Mouse (Mus musculus): ENCODE data around the gene Trim9.

The Trim9 gene

DNA sequence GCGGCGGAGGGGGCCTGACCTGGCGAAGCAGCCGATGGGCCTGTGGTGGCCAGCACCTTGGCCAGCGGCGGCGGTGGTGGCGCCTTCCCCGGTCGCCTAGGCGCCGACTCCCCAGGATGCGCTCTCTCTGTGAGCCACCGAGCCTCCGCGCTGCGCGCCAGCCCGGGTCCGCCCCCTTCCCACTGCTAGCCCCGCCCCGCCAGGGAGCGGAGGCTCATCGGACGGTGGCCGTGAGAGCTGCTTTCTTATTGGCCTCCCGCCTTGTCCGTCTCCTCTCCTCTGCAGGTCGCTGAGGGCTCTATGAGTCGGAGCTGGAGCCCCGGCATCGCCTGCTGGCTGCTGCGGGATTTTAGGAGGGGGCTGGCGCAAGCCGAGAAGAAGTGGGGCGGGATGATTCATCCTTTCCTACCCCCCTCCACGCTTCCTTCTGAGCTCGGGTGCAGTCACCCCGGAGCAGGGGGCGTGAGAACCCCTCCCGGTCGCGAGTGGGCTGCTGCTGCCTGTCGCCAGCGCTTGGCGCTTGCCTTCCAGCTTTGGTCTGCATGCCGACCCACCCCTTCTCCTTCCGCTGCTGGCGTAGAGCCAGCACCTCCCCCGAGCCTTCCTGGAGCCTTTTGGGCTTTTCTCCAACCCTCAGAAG lies at the start of gene Trim9:
TSS of gene Trim9 (minus strand) at position 413 of the 640 bp plus-strand sequence.
- DNase-seq (ENCODE audit: low spot score in 2 of 2), result peak; percentile 90 to 92

DNA sequence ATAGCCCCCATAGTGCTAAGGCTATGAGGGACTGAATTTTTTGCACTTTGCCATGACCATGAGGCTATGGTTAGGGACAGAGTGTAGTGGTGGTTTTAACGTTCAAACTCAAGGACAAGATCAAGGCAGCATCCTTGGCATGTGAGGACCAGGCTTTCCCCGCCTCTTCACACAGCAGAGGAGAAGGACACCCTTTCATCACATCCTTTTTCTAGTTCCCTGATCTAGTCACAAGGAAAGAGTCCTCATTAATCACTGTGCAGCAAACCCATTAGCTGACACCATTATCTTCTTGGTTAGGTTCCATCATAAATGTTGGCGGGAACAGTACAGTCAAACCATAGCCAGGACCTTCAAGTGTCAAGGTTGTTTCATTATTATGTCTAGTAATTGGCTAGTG lies 47.6 kb upstream of the Trim9 start:
- no peak for DNase-seq (ENCODE audit: low spot score in 2 of 2)

DNA sequence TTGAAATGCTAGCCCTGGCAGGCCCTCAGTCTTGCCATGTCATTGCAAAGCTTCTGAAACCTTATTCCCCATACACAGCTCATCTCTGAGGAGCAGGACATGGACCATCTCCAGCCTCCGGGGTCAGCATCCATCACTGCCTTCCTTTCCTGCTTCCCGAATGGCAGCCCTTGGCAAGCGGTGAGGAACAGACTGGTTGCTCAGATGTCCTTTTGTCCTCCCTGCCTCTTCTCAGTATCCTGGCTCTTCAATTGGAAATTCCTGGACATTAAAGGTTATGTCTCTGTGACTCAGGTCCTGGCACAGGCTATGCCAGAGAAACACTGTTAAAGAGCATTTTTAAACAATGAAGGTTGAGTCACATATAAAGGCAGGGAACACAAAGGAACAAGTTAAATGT lies 43.8 kb upstream of the Trim9 start:
- no peak for DNase-seq (ENCODE audit: low spot score in 2 of 2)

DNA sequence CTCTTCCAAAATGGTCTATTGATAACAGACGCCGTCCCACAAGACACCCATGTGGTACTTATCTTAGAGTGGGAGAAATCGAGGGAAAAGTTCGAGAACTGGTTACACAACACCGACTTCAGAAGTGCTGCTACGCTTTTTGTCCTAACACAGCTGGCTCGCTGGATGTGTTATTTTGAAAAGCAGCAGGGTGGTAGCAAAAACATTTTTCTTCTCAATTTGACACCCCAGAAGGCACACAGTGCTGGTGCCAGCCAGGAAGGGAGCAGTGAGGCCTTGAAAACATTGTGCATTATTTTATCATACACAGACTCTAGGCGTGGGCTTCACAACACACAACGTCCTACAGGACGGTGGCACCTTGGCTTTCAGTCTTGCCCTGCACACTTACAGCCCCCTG lies 27.6 kb upstream of the Trim9 start:
- no peak for DNase-seq (ENCODE audit: low spot score in 2 of 2)

DNA sequence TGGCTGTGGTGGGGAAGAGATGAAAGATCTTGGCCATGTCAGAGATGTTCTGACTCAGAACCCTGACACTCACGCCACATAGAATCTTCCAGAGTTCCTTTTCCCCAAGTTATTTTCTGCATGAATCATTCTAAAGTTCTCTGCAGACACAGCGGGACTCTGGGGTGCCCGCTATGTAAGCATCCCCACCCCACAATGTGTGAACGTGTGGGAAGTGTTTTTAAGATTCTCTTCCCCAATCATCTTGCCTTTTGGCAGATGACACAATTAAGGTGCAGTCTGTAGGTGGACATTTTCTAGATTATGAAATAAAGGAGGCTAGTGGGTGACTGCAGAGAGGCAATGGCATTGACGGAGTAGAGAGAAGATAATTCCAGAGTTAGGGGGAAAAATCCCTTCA lies 25.5 kb upstream of the Trim9 start:
- DNase-seq (ENCODE audit: low spot score in 2 of 2), result no peak

DNA sequence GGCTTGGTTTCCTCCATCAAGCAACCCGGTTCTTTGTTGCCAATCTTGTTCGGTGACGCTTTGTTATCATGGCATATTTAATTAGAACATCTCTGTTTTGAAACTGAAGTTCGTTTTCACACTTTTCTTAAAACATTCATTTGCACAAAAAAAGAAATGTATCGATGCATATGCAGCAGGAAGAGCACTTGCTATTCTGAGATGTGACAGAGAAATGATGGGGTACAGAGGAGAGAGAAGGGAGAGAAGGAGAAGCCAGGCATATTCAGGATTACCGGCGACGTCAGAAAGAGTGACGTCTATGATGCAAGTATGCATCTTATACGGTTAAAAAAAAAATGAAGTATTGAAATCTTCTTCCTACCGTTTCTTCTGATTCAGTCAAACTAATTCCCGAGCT lies 21.9 kb upstream of the Trim9 start:
- DNase-seq (ENCODE audit: low spot score in 2 of 2), result no peak

DNA sequence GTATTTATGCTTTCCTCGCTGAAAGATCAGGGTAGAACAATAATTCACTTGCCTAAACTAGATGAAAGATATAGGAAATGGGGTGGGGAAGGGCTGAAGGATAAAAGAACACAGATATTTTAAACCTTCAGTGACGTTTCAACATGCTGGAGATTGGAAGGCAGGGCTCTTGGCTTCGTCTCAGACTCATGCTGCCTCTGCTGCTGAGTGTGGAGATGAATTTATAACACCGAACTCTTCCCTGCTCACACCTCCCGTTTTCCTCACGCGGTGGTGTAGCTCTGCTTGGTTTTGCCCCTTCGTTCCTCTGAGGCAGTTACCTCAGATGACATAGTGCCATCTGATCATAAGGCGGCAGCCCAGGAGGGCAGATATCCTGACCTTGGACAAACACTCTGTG lies 21.4 kb upstream of the Trim9 start:
- no peak for DNase-seq (ENCODE audit: low spot score in 2 of 2)

DNA sequence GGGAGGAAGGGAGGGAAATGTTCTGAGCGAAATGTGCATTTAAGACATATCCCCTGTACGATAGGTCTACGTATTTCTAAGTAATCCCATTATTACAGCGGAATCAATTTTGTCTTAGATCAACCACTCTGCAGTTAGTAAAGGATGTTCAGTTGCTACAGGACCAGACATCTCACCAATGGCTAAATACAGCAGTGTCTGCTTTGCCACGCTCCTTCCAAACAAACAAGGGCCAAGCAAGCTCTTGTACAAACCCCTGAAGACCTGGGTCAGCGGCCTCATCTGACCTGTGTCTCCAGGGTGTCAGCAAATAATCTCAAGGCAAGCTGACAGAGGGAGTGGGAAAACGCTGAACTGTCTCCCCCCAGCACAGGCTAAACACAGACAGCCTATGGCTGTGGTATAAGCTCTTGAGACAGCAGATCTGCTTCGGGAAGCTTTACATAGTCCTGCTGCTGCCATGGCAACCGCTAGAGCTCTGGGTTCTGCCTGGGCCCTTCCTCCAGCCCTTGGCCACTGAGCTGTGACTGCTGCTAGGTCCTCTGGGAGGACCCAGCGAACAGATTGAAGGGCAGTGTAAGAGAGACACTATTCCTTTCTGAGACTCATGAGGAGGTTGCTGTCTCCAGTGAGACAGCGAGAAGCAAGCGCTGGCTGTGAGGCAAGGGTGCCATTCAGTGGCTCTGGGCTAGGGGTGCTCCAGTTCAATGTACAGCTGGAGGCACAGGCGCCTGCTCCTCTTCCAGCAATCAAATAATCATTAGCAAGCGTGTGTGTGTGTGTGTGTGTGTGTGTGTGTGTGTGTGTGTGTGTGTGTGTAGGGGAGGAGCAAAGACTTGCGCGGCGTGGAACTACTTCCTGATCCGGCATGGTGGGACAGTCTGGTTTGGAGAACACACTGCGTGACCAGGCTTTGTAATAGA lies 20.2 kb upstream of the Trim9 start:
- peak in 1 of 2 experiments; percentile 25 for DNase-seq (ENCODE audit: low spot score in 2 of 2)

DNA sequence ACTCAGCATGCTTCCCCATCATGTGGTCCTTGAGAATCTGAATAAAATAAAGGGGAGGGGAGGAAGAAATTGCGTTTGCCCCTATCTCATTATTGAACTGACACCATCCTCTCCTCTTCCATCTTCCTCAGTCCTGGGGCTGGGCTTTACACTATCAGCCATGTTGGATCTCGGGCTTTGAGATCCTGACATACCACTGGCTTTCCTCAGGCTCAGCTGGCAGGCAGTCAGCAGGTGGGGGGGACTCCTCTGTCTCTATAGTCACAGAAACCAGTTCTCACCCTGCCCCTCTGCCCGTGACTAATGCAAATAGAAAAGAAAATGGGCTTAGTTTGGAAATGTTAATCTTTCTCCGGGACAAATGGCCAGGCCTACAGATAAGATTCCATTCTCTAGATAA lies 15.6 kb upstream of the Trim9 start:
- DNase-seq (ENCODE audit: low spot score in 2 of 2), result no peak

DNA sequence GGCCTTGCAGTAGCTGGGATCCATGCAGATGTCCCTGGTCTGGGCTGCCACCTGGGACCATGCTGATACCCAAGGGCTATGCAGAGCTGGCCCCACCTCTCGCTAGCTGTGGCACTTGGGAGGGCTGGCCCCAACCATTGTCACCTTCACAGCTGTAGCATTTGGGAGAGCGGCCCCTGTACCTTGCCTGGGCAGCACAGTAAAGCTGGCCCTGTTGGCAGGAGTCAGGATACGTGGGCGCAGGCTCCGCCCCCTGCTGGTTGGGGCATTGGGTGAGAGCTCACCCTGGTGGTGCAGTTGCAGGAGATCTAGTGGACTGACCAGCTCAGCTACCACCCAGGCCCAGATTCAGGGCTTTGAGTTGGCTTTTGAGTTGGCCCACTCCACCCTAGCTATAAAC lies 12.9 kb upstream of the Trim9 start:
- DNase-seq (ENCODE audit: low spot score in 2 of 2), result no peak

DNA sequence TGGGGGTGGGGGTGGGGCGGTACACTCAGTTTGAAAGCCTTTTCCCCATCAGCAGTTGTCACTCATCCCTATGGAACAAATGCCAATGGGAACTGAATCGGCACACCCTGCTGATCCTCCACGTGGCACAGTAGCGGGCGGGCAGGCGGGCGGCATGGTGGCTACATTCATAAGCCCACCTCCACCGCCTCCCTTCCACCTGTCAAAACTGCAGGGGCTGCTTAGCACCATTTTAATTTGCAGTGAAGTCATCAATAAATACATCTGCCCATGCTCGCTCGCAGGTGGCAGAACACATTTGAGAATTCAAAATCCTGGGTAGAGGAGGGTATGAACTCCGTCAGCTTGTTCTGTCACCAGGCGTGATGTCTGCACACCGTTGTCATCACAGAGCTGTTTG lies 12.0 kb upstream of the Trim9 start:
- peak in 1 of 2 experiments; percentile 39 for DNase-seq (ENCODE audit: low spot score in 2 of 2)

DNA sequence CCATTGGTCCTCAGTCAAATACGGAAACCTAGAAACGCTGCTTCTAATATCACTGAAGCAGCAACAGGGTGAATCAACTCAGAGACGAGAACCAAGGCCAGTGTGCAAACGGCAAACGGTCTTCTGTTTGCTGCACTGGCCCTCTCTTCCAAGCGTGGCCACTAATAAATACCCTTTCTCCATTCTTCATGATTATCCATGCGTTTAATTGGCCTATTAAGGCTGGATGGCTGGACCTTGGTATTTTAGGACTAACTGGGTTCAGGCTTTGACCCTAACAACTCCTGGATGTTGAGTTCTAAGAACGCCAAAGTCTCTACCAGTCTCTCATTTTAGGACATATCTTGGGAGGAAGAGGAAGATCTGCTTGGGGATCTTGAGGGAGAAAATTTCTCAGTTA lies 7.5 kb upstream of the Trim9 start:
- no peak for DNase-seq (ENCODE audit: low spot score in 2 of 2)

DNA sequence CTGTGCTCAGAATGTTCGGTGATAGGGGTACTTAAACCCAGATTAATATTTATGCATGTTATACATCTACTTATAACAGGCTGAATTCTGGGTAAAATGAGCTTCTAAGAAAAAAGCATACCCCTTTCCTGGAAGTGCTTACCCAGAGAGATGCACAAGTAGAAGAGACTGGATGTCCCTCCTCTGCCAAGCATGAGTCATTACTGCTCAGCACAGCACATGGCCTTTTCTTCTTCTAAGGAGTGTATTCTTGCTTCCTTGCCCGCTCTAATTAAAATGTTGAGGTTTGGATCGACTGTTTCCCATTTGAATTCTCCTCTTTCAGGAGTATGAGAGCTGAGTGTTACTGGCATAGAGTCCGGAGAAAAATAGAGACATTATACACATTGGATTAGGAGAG lies 3.1 kb upstream of the Trim9 start:
- DNase-seq (ENCODE audit: low spot score in 2 of 2), result no peak

DNA sequence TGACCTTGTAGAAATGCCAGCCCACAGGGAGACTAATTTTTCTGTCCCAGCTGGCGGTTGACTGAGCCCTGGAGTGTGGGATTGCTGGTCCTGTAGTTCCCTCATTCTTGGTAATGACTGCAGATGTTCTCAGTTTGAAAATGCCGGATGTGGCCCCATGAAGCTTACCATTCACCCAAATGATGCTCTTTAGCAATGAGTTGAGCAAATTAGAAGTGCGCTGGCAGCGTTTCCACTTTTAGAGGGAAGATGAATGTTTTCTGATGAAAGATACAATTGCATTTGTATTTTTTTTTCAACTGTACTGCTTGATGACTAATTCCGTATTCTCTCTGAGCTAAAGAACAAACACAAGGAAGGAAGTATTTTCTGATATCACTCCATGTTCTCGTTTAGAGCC lies 2.4 kb upstream of the Trim9 start:
- DNase-seq (ENCODE audit: low spot score in 2 of 2), result no peak

DNA sequence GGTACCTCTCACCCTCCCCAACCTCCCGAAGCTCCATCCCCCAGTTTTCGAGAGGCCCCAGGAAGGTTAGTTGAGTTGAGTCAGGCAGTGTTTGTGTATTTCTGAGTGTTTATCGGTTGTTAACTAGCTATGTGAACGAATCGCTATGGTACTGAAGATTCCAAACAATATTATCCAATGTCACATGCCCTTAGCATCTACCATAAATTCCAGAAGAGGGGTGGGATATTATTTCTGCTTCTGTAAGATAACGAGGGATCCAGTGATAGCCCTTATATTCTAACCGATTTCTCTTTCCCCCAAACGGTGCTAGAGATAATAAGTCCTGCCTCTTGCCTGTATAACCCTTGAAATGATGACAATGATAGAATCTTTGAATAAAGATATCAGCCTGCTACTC lies 612 bp upstream of the Trim9 start:
- no peak for DNase-seq (ENCODE audit: low spot score in 2 of 2)

DNA sequence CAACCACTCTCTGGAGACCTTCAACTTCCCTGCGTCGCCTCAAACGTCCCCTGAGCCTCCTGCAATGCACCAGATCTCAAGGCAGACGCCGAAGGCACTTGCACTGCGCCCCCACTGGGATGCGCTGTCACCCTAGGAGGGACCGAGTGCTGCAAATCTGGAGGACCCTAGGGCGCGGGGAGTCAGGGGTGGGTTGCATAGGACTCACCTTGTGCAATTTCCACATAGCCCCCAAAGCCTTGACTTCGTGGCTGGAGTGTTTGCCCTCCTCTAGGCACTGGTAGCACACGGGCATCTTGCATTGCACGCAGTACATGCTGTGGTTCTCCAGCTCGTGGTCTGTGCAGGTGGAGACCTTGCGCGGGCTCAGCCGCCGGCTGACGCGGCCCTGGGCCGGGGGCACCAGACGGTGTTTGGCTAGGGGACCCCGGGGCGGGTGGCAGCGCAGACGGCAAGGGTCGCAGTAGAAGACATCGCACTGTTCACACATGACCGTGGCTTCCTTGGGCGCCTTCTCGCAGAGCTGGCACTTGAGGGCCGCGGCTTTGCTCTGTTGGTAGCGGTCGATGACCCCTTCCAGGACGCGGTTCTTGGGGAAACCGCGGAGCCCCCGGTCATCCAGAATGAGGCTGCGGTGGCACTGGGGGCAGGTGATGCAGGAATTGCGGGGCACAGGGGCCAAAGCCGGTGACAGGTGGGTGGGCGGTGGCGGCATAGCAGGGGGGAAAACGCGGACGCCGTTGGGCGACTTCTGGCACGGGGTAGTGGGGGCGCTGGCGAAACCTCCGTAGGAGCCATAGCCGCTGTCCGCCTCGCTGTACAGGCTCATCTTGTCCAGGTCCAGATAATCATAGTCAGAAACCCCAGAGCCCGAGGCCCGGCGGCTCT lies 1.0 kb downstream of the Trim9 start:
- DNase-seq (ENCODE audit: low spot score in 2 of 2), result no peak

DNA sequence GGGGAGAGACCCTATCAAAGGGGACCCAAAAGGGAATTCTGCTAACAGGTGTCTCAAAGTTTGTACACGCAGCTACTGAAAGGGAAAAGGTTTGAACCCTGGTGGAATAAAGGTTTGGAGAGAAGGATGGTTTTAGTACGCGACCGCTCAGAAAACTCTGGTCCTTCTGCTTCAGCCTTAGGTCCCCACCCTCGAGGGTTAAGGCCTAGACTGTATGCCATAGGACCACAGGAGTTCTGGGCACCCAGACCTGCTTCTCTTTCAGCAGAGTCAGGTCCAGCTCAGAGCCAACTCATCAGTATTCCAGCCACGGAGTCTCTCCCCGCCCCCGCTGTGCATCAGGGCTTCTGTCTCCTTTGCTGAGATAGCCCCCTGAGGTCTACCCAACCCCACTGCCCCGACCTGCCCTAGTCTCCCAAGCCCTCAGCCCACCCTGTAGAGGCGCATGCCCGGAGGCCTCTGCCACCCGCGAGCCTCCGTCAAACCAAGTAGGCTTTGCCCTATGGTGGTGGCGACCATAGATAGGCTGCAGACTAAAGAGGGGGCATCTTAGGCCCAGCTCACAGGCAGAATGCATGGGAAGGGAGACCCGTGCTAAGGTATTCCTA lies 1.8 kb downstream of the Trim9 start:
- no peak for DNase-seq (ENCODE audit: low spot score in 2 of 2)

DNA sequence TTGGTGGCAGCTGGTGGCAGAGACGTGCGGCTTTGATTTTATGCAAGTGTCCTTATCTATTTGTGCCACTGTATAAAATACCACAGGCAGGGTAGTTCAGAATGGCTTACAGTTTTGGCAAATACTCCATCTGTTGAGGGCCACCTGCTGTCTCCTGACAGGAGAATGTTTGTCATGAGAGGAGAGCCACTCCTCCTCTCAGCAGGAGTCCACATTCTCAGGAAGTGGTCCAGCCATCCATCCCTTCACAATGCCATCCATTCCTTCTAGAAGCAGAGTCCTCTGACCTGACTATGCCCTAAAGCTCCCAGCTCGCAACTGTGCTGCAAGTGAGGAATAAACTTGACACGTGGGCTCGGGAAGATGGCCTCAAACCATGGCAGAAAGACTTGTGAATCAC lies 12.2 kb downstream of the Trim9 start:
- DNase-seq (ENCODE audit: low spot score in 2 of 2), result no peak

DNA sequence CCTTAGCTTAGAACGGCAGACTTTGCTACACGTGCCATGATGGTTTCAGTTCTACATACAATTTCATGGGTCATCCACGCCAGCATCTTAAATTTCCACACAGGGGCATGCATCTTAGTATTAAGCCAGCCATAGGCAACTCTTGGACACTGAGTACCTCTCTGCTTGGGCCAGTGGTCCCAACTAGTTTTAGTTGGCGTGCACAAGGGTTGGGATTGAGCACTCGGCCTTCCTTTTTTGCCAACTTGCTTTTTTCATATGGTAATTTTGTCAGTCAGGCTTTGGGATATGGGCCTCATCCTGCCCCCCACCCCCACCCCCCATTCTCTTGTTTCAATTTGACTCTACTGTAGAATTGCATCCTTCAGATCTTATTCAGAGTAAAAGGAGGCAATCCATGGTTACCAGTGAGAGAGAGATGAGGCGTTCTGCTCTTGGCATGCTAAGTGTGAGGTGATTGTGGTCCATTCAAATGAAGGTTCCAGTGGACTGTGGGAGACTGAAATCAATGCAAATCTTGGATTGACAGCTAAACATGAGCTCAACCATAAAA lies 14.1 kb downstream of the Trim9 start:
- DNase-seq (ENCODE audit: low spot score in 2 of 2), result no peak

DNA sequence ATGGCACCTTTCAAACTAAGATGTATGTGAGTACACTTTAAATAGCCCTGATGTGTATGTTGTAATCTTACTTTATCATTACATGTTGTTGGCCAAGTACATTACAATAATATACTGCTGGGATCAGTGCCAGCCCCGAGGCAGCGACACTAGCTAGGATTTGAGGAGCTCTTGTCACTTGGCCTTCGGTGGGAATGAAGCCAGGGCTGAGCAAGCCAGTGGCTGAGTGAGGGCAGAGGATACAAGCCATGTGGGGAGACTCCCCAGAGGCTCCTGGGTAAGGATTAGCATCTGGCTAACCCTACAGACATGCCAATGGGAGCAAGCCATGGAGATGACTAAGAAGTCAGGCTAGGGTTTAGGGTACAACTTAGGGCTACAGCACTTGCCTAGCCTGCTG lies 18.4 kb downstream of the Trim9 start:
- DNase-seq (ENCODE audit: low spot score in 2 of 2), result no peak

DNA sequence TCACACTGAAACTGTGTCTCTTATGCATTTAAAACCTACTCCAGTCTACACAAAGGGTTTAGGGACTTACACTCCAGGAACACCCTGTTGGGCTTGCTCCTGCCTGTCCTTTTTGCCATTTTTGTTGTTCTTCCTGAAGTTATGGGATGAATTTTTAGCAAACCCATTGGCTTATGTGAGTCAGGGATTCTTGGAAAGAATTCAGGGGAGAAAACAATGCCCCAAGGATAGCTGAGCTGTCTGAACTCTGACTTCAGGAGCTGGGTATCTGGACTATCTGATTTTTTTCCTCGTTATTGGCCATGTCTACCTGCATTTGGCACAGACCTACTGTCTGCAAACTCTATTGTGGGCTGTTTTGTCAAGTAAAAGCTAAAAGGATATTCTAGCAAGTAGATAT lies 20.5 kb downstream of the Trim9 start:
- DNase-seq (ENCODE audit: low spot score in 2 of 2), result no peak

DNA sequence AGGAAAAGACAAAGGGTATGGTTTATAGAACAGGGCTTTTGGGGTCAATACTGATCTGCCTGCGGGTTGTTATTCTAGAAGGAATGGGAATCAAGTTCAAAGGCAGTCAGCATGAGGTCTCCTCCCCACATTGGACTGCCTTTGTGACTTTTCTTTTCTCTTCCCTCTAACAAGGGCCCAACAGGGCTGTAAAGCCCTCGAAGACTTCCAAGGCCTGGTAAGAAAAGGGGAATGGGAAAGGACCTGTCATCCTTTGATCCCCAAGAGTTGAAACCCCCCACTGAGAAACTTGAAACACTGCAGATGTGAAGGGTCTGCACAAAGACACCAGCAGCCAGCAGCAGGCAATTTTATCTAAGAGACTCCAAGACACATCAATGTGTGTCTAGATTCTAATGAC lies 21.0 kb downstream of the Trim9 start:
- DNase-seq (ENCODE audit: low spot score in 2 of 2), result no peak
